Mouse (Mus musculus) lung, adult 18-20 months (tissue): ENCODE data around the gene Olfr635.
"Not testable (repeated sequence)": the region's sequence is repeated elsewhere in the genome, so short reads cannot be mapped to it uniquely, and the experiment has no call there.

ENCODE experiments used
- DNase-seq, 2 experiments: peaks; one replicate each; pipeline ENCODE4 v3.0.0; 2022; ENCODE audit warnings: mixed read lengths in 2 of 2

Olfr635 gene

GRCm38 (mm10) chr7:103970852-103971251 is at the start of gene Olfr635:
Olfr635 (plus strand) TSS chr7:103971152.
- DNase-seq: no peak

- DNase-seq: no peak
Measured at GRCm38 (mm10) chr7:103928525-103928924, 42.4 kb upstream of the Olfr635 start, which contains the start of gene Olfr631. Olfr631 (plus strand) TSS chr7:103928825.

- no peak for DNase-seq
Measured at GRCm38 (mm10) chr7:103934264-103934663, 36.7 kb upstream of the Olfr635 start, which contains the start of gene Olfr632. Olfr632 (plus strand) TSS chr7:103934347.

- DNase-seq: peak in 1 of 2 experiments; percentile 6
Measured at GRCm38 (mm10) chr7:103942730-103943129, 28.2 kb upstream of the Olfr635 start.

- no peak for DNase-seq
Measured at GRCm38 (mm10) chr7:103944137-103944536, 26.8 kb upstream of the Olfr635 start, which contains the start of gene Olfr633. Olfr633 (plus strand) TSS chr7:103944437.

- not testable (repeated sequence) for DNase-seq
Measured at GRCm38 (mm10) chr7:103966873-103967272, 4.1 kb upstream of the Olfr635 start.

GRCm38 (mm10) chr7:103971782-103972181 is 830 bp downstream of the Olfr635 start:
- DNase-seq: no peak

- no peak for DNase-seq
Measured at GRCm38 (mm10) chr7:103998446-103998845, 27.5 kb downstream of the Olfr635 start, which contains the start of gene Olfr638. Olfr638 (plus strand) TSS chr7:103998746.

GRCm38 (mm10) chr7:103999124-103999523 is 28.2 kb downstream of the Olfr635 start:
- no peak for DNase-seq

GRCm38 (mm10) chr7:104017203-104017602 is 46.3 kb downstream of the Olfr635 start, which contains the start of gene Olfr639:
Olfr639 (minus strand) TSS chr7:104017303.
- DNase-seq: no peak

- no peak for DNase-seq
Measured at GRCm38 (mm10) chr7:104018953-104019352, 48.0 kb downstream of the Olfr635 start.

GRCm38 (mm10) chr7:104021651-104022050 is 50.7 kb downstream of the Olfr635 start:
- no peak for DNase-seq

- DNase-seq: no peak
Measured at GRCm38 (mm10) chr7:104025473-104025872, 54.5 kb downstream of the Olfr635 start, which contains the start of gene Olfr640. Olfr640 (minus strand) TSS chr7:104025573.

GRCm38 (mm10) chr7:104026978-104027377 is 56.0 kb downstream of the Olfr635 start:
- DNase-seq: no peak

GRCm38 (mm10) chr7:104035145-104035544 is 64.2 kb downstream of the Olfr635 start, which contains the start of gene Olfr641:
Olfr641 (plus strand) TSS chr7:104035445.
- DNase-seq: no peak
